Mouse (Mus musculus) limb, embryonic 15.5 days (tissue): ENCODE measurements around the gene Trpm5. TPM values are rescaled to one million over a fixed set of nuclear protein-coding genes. Genes with fewer than 3 reads are reported as not detected.
A peak's percentile ranks its signal among the peaks of the same experiment; 100 is the strongest.

Experiments used
- ATAC-seq: fragments of 200-750 bp; cut with Nextera tagmentation; 2 replicates; pipeline ENCODE4 v1.8.0; 2017; ENCODE audit warnings: low read depth, moderate TSS enrichment; ENCODE audit not compliant: insufficient number of reproducible peaks, low FRiP score, low TSS enrichment
- H3K27ac ChIP-seq: fragments of 300-500 bp; sonication (generic); 2 replicates; pipeline ENCODE4 v1.5.1; 2015; ENCODE audit warnings: moderate library complexity, mild to moderate bottlenecking, inconsistent platforms
- H3K27me3 ChIP-seq: fragments of 300-500 bp; sonication (generic); 2 replicates; pipeline ENCODE4 v1.6.1; 2015; ENCODE audit warnings: inconsistent platforms
- H3K36me3 ChIP-seq: fragments of 300-500 bp; sonication (generic); 2 replicates; pipeline ENCODE4 v1.6.1; 2015; ENCODE audit warnings: inconsistent platforms
- H3K4me1 ChIP-seq: fragments of 300-500 bp; sonication (generic); 2 replicates; pipeline ENCODE4 v1.6.1; 2015; ENCODE audit warnings: inconsistent platforms
- H3K4me2 ChIP-seq: fragments of 300-500 bp; sonication (generic); 2 replicates; pipeline ENCODE4 v1.6.1; 2015; ENCODE audit warnings: mild to moderate bottlenecking, inconsistent platforms
- H3K4me3 ChIP-seq: fragments of 300-500 bp; sonication (generic); 2 replicates; pipeline ENCODE4 v1.5.1; 2015; ENCODE audit warnings: mild to moderate bottlenecking, inconsistent platforms
- H3K9ac ChIP-seq: fragments of 300-500 bp; sonication (generic); 2 replicates; pipeline ENCODE4 v1.6.1; 2015; ENCODE audit warnings: inconsistent platforms
- H3K9me3 ChIP-seq: fragments of 300-500 bp; sonication (generic); 2 replicates; pipeline ENCODE4 v1.6.1; 2016; ENCODE audit warnings: inconsistent platforms
- WGBS: fragments of 180-500 bp; shearing (Covaris S2); methylation state at CpG from one replicate; pipeline ENCODE4 v1.1.7; 2015; 5-methylcytosine and 5-hydroxymethylcytosine counted together
- polyA plus RNA-seq: library from polyadenylated mRNA; unstranded; fragments of >200 nt; fragmentation: Nextera tagmentation; extraction: Ambion mirVana; gene quantifications from 2 replicates; pipeline ENCODE4 v1.2.1, GENCODE M21; 2015

The Trpm5 gene
- polyA plus RNA-seq, 1 experiment from 2014 or later = 22.1 TPM

GRCm38 (mm10) chr7:143031816-143032215 lies 62.6 kb downstream of the Trpm5 start:
- Histone ChIP-seq H3K9ac (no peak overlapping the region), H3K4me1 (no peaks in the 10 kb centered on the region), H3K27ac (no peak overlapping the region), H3K9me3 (no peaks in the 10 kb centered on the region), H3K27me3 (no peaks in the 10 kb centered on the region), H3K4me3 (no peak overlapping the region), H3K4me2 (no peak overlapping the region), H3K36me3 (peaks cover 22% of the 10 kb centered on the region)
- no peak for ATAC-seq
- WGBS = 69% methylated on average over 1 of the region's 1 CpGs

DNA sequence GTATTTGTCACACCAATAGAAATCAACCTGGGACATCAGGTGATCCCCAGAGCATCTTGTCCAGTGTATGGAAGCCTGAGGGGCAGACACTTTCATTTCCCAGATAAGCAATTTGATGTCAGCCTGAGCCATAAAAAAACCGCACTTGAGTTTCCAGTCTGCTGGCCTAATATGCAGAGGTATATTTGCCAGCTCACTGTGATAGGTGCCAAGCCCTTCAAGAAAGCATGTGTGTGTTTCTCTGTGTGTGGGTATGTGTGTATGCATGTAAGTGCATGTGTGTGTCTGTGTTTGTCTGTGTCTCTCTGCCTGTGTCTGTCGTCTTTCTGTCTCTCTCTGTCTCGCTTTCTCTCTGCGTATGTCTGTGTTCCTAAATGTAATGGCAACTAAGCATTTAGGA lies 67.2 kb downstream of the Trpm5 start:
- Histone ChIP-seq H3K4me1 (no peaks in the 10 kb centered on the region), H3K4me2 (no peak overlapping the region), H3K9me3 (no peaks in the 10 kb centered on the region), H3K36me3 (peaks cover 18% of the 10 kb centered on the region), H3K27me3 (no peaks in the 10 kb centered on the region), H3K27ac (no peak overlapping the region), H3K4me3 (no peak overlapping the region), H3K9ac (no peak overlapping the region)
- WGBS = 91% methylated on average over 4 of the region's 4 CpGs
- no peak for ATAC-seq

DNA sequence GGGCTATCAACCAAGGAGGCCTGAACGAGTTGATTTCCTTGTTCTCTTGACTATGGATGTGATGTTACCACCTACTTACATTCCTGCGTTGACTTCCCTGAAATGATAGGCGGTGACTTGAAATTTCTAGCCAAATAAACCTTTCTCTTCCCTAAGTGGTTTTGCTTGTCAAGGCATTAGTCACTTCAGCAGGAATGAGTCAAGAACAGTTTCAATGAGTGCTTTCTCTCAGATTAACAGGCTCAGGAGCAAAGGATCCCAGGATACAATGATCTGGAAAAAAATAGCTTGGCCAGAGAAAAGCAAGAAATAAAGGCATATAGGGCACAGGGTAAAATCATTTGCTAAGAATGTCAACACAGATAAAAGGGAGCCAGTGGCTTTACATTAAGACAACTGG lies 68.9 kb downstream of the Trpm5 start:
- H3K36me3 ChIP-seq = peaks cover 8% of the 10 kb centered on the region; the same call in 1 of the 2 replicates
- no peak overlapping the region for H3K9ac ChIP-seq
- no peak overlapping the region for H3K27ac ChIP-seq
- no peak overlapping the region for H3K4me3 ChIP-seq
- H3K9me3 ChIP-seq = no peaks in the 10 kb centered on the region
- no peak overlapping the region for H3K4me2 ChIP-seq
- no peaks in the 10 kb centered on the region for H3K27me3 ChIP-seq
- H3K4me1 ChIP-seq = 0 out of 2 replicates have a peak, but pooled peaks cover 2% of the 10 kb centered on the region
- ATAC-seq = no peak
- WGBS = 85% methylated on average over 3 of the region's 3 CpGs

GRCm38 (mm10) chr7:143024293-143024692 lies 70.1 kb downstream of the Trpm5 start:
- no peak overlapping the region for H3K9ac ChIP-seq
- H3K4me2 ChIP-seq = no peak overlapping the region
- 89% methylated on average over 1 of the region's 1 CpGs for WGBS
- H3K27me3 ChIP-seq = no peaks in the 10 kb centered on the region
- H3K27ac ChIP-seq = no peak overlapping the region
- ATAC-seq = no peak
- H3K4me1 ChIP-seq = 0 out of 2 replicates have a peak, but pooled peaks cover 3% of the 10 kb centered on the region
- H3K9me3 ChIP-seq = no peaks in the 10 kb centered on the region
- H3K36me3 ChIP-seq = peaks cover 8% of the 10 kb centered on the region; the same call in 1 of the 2 replicates
- no peak overlapping the region for H3K4me3 ChIP-seq

DNA sequence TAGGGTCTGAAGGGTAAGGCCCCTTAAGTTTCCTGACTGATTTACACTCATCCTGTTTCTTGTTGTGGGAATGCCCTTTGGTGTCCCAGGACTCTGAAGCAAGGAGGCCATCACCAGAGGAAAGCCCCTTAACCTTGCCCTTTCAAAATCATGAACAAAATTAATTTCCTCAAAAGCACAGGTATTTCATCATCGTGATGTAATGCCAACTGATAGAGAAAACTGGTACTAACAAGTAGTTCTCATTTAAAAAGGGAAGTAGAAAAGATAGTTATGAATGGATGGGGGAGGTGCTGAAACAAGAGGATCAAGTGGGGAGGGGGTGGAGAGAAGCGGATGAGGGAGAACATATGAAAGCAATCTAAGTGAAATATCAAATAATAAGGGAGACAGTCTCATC lies 70.9 kb downstream of the Trpm5 start:
- whole genome bisulfite sequencing = 91% methylated on average over 2 of the region's 2 CpGs
- no peak for ATAC-seq
- no peaks in the 10 kb centered on the region for H3K27me3 ChIP-seq
- H3K9me3 ChIP-seq = no peaks in the 10 kb centered on the region
- peaks cover 5% of the 10 kb centered on the region; the same call in 1 of the 2 replicates for H3K36me3 ChIP-seq
- H3K9ac ChIP-seq = no peak overlapping the region
- no peak overlapping the region for H3K4me3 ChIP-seq
- H3K4me2 ChIP-seq = no peak overlapping the region
- no peak overlapping the region for H3K27ac ChIP-seq
- 0 out of 2 replicates have a peak, but pooled peaks cover 3% of the 10 kb centered on the region for H3K4me1 ChIP-seq

- no peak overlapping the region for H3K27ac ChIP-seq
- no peak for ATAC-seq
- H3K9me3 ChIP-seq = no peaks in the 10 kb centered on the region
- no peak overlapping the region for H3K9ac ChIP-seq
- H3K4me1 ChIP-seq = peaks cover 11% of the 10 kb centered on the region; the same call in 1 of the 2 replicates
- WGBS = 61% methylated on average over 5 of the region's 5 CpGs
- no peak overlapping the region for H3K4me3 ChIP-seq
- H3K27me3 ChIP-seq = no peaks in the 10 kb centered on the region
- H3K4me2 ChIP-seq = no peak overlapping the region
- peaks cover 4% of the 10 kb centered on the region; the same call in 1 of the 2 replicates for H3K36me3 ChIP-seq
These were observed 72.9 kb downstream of the Trpm5 start for GRCm38 (mm10) chr7:143021356-143022164.

DNA sequence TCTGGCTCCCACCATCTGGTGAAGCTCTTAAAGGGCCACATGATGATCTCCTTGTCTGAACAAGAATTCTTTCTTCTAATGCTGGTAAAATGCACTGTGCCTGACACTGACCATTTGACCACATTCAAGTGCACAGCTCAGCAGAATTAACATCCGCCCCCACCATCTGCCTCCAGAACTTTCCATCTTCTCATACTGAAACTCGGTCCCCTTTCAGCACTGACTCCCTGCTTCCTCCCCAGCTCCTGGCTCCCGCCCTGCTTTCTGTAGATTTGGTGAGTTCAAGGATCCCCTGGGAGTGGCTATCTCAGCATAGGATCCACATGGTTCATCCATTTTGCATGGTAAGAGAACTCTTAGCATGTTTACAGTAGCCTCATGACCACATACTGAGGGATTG lies 73.7 kb downstream of the Trpm5 start:
- Histone ChIP-seq H3K27ac (0 out of 2 replicates have a peak overlapping the region, but pooled peaks have one; percentile 17), H3K4me2 (no peak overlapping the region), H3K36me3 (peaks cover 4% of the 10 kb centered on the region; the same call in 1 of the 2 replicates), H3K9me3 (no peaks in the 10 kb centered on the region), H3K4me1 (peaks cover 19% of the 10 kb centered on the region), H3K4me3 (no peak overlapping the region), H3K27me3 (no peaks in the 10 kb centered on the region), H3K9ac (no peak overlapping the region)
- no peak for ATAC-seq
- WGBS = 76% methylated on average over 3 of the region's 3 CpGs

GRCm38 (mm10) chr7:143020040-143020439 lies 74.4 kb downstream of the Trpm5 start:
- H3K4me1 ChIP-seq = peaks cover 26% of the 10 kb centered on the region
- H3K27ac ChIP-seq = no peak overlapping the region
- H3K4me3 ChIP-seq = no peak overlapping the region
- H3K27me3 ChIP-seq = no peaks in the 10 kb centered on the region
- H3K4me2 ChIP-seq = no peak overlapping the region
- H3K9me3 ChIP-seq = no peaks in the 10 kb centered on the region
- ATAC-seq = peak; percentile 27; the same call in 1 of the 2 replicates
- H3K9ac ChIP-seq = no peak overlapping the region
- H3K36me3 ChIP-seq = peaks cover under 1% of the 10 kb centered on the region; the same call in 1 of the 2 replicates

Other genes with a start within 250 kb of the Trpm5 start
- 0.21 and 0.47 TPM in 2 replicates for gene Th, start 163.5 kb downstream of the Trpm5 start, polyA plus RNA-seq
- gene Ascl2, start 125.4 kb downstream of the Trpm5 start, polyA plus RNA-seq = 1.8 TPM in 2 replicates
- 7.2 and 8.3 TPM in 2 replicates for gene Tspan32, start 89.6 kb downstream of the Trpm5 start, polyA plus RNA-seq
- gene Cd81, start 41.9 kb downstream of the Trpm5 start, polyA plus RNA-seq = 692 and 762 TPM in 2 replicates
- gene Tssc4, start 25.4 kb downstream of the Trpm5 start, polyA plus RNA-seq = 97.1 and 98.8 TPM in 2 replicates
- gene Kcnq1, start 11.7 kb upstream of the Trpm5 start, polyA plus RNA-seq = 1.1 and 2.1 TPM in 2 replicates